In genomic region chr10:31295705-31296104, GRCm38 (mm10) we compare ENCODE assay signal across 16 mouse cellular contexts. TPM values are rescaled to one million over a fixed set of nuclear protein-coding genes. Genes with fewer than 3 reads are reported as not detected.
DNase-seq lines count a peak whose midpoint lies in the region; ATAC-seq and TF ChIP-seq lines count a peak whose summit lies in the region.
"Had no signal": no experiment of that assay in that cellular context is flagged by ENCODE, and none has a peak within 500 bp of the region (broad histone marks: within the 10 kb centered on the region; RNA-seq: fewer than 3 reads in every experiment).

No protein-coding gene starts in this region.

- no peaks in the 10 kb centered on the region for H3K9me3 ChIP-seq in hindbrain, postnatal 0 days (ENCODE audit: low read length)
- H3K9me3 ChIP-seq in kidney, embryonic 16.5 days (ENCODE audit: low read length), result no peaks in the 10 kb centered on the region
- H3K9me3 ChIP-seq: G1E; limb, embryonic 10.5 days; liver, embryonic 15.5 days had no signal

- H3K9ac ChIP-seq in hindbrain, postnatal 0 days (replicated peaks; ENCODE audit: low read length), result no peak overlapping the region
- H3K9ac ChIP-seq in kidney, embryonic 16.5 days (replicated peaks; ENCODE audit: low read length), result no peak overlapping the region
- H3K9ac ChIP-seq: liver, embryonic 15.5 days had no signal

- TF ChIP-seq CTCF in layer of hippocampus, adult 2 months (conservative IDR thresholded peaks at IDR 0.05), result no peak
- no peak for TF ChIP-seq CTCF in hindbrain, postnatal 0 days (IDR thresholded peaks at IDR 0.05; ENCODE audit: low read depth)

- WGBS in hindbrain, postnatal 0 days, result 21% methylated on average over 5 of the region's 5 CpGs
- 70% methylated on average over 5 of the region's 5 CpGs for WGBS in kidney, embryonic 16.5 days

- ATAC-seq in hindbrain, postnatal 0 days, result no peak
- ATAC-seq in kidney, embryonic 16.5 days (ENCODE audit: low FRiP score, low TSS enrichment), result no peak

- no peaks in the 10 kb centered on the region for H3K4me1 ChIP-seq in hindbrain, postnatal 0 days (ENCODE audit: insufficient read depth, low read length)
- H3K4me1 ChIP-seq in kidney, embryonic 16.5 days (ENCODE audit: insufficient read depth, low read length), result no peaks in the 10 kb centered on the region
- H3K4me1 ChIP-seq: liver, embryonic 15.5 days had no signal

- H3K4me2 ChIP-seq in hindbrain, postnatal 0 days (ENCODE audit: low read depth, low read length), result no peak overlapping the region
- no peak overlapping the region for H3K4me2 ChIP-seq in kidney, embryonic 16.5 days (replicated peaks; ENCODE audit: low read depth, low read length)
- H3K4me2 ChIP-seq: liver, embryonic 15.5 days had no signal

- peak; percentile 20 for DNase-seq in embryo, embryonic 10.5 days (ENCODE audit: low spot score)
- DNase-seq in embryo, embryonic 11 days, result no peak
- DNase-seq in layer of hippocampus, adult 2 months (ENCODE audit: low spot score in 2 of 2), result peak; percentile 5 to 13
- DNase-seq in layer of hippocampus, adult 18-20 months (ENCODE audit: low spot score in 2 of 2), result no peak
- DNase-seq in NIH3T3 (ENCODE audit: low read depth), result peak; percentile 19
- DNase-seq in hindbrain, postnatal 0 days (ENCODE audit: low spot score), result peak; percentile 51
- no peak for DNase-seq in T-cell, adult 2 months (ENCODE audit: low spot score)
- DNase-seq: B cell, adult 2 months; lung, postnatal 36 days; thymus, adult 18-20 months had no signal

- H3K27me3 ChIP-seq in hindbrain, postnatal 0 days (ENCODE audit: insufficient read depth, low read length), result no peaks in the 10 kb centered on the region
- H3K27me3 ChIP-seq in kidney, embryonic 16.5 days (ENCODE audit: insufficient read depth, low read length), result no peaks in the 10 kb centered on the region
- H3K27me3 ChIP-seq: liver, embryonic 15.5 days had no signal

- no peak overlapping the region for H3K4me3 ChIP-seq in layer of hippocampus, adult 2 months
- no peak overlapping the region for H3K4me3 ChIP-seq in hindbrain, postnatal 0 days (ENCODE audit: low read length)
- no peak overlapping the region for H3K4me3 ChIP-seq in kidney, embryonic 16.5 days (ENCODE audit: low read length)
- H3K4me3 ChIP-seq: limb, embryonic 10.5 days; liver, embryonic 15.5 days; myocyte had no signal

- H3K27ac ChIP-seq in layer of hippocampus, adult 2 months, result no peak overlapping the region
- no peak overlapping the region for H3K27ac ChIP-seq in hindbrain, postnatal 0 days
- H3K27ac ChIP-seq in kidney, embryonic 16.5 days (ENCODE audit: low read length), result no peak overlapping the region
- H3K27ac ChIP-seq: kidney, postnatal 0 days; limb, embryonic 10.5 days; liver, embryonic 15.5 days had no signal

- H3K36me3 ChIP-seq in hindbrain, postnatal 0 days (ENCODE audit: insufficient read depth, low read length), result no peaks in the 10 kb centered on the region
- no peaks in the 10 kb centered on the region for H3K36me3 ChIP-seq in kidney, embryonic 16.5 days (ENCODE audit: insufficient read depth, low read length)
- H3K36me3 ChIP-seq: G1E; limb, embryonic 10.5 days; liver, embryonic 15.5 days had no signal

RNA-seq across cellular contexts. Expression of gene Hddc2, which starts 17.5 kb away (rescaled TPM):
- 10 to 100 TPM; 21.2 to 25.2 TPM for total RNA-seq in layer of hippocampus, adult 2 months (2021)
- 10 to 100 TPM; 16.6 to 23.4 TPM for total RNA-seq in layer of hippocampus, adult 18-20 months (2021)
- total RNA-seq in hindbrain, postnatal 0 days (2014; rRNA removed), result 20.5 and 33.3 TPM in 2 replicates
- polyA plus RNA-seq in hindbrain, postnatal 0 days (2015; fragmentation: Nextera tagmentation; extraction: Ambion mirVana), result 80.1 and 80.7 TPM in 2 replicates
- 67.6 and 75.7 TPM in 2 replicates for polyA plus RNA-seq in kidney, embryonic 16.5 days (2015; fragmentation: Nextera tagmentation; extraction: Ambion mirVana)

Comparison
In these comparisons a context has a peak if more than half of its experiments do, and no peak if none do; other contexts are left out.
1. DNase-seq: peak in embryo, embryonic 10.5 days (single experiment), layer of hippocampus, adult 2 months (2 of 2), NIH3T3 (single experiment) and hindbrain, postnatal 0 days (single experiment); none in embryo, embryonic 11 days (single experiment), layer of hippocampus, adult 18-20 months (0 of 2) and T-cell, adult 2 months (single experiment).